Mouse (Mus musculus): ENCODE data around the gene Nck2.

DNA sequence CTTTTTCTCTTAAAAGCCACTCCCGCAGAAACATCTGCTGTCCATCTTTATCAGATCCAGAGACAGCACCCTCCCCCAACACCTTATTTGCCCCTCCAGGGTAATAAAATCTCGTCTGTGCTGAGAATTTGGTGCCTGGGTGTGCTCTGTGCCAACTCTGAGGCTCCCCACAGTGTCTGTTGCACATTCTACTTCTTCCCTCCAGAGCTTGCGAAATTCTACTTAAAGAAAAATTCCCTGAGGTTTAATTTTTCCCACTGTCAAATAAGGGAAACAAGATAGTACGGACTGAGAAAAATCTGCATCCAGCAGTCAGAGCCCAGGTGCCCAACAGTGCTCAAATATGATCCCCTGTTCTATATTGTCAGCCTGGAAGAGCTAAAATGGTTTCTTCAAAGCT is 35.4 kb upstream of the Nck2 start:
- TF ChIP-seq GATA1 (IDR thresholded peaks at IDR 0.05; ENCODE audit: low read length) (no peak), TAL1 (IDR thresholded peaks at IDR 0.05; ENCODE audit: low read length) (no peak)
